Mouse (Mus musculus) limb, embryonic 10.5 days (tissue): ENCODE data around the gene Mindy4. TPM values are rescaled to one million over a fixed set of nuclear protein-coding genes. Genes with fewer than 3 reads are reported as not detected.

ENCODE experiments used
- DNase-seq: peaks from one replicate; pipeline ENCODE4 v3.0.0-alpha.2; 2017; ENCODE audit warnings: low spot score
- H3K27ac ChIP-seq: fragments of 300-500 bp; sonication (generic); 2 replicates; pipeline ENCODE4 v1.5.1; 2016; ENCODE audit warnings: mild to moderate bottlenecking
- H3K27me3 ChIP-seq: fragments of 300-500 bp; sonication (generic); 2 replicates; pipeline ENCODE4 v1.6.1; 2016; ENCODE audit warnings: low read depth, mild to moderate bottlenecking; ENCODE audit not compliant: poor library complexity, severe bottlenecking
- H3K36me3 ChIP-seq: fragments of 300-500 bp; sonication (generic); 2 replicates; pipeline ENCODE4 v1.6.1; 2016; ENCODE audit warnings: mild to moderate bottlenecking, moderate library complexity
- H3K4me1 ChIP-seq: fragments of 300-500 bp; sonication (generic); 2 replicates; pipeline ENCODE4 v1.6.1; 2016
- H3K4me3 ChIP-seq: fragments of 300-500 bp; sonication (generic); 2 replicates; pipeline ENCODE4 v1.5.1; 2016; ENCODE audit warnings: mild to moderate bottlenecking, moderate library complexity
- H3K9me3 ChIP-seq: fragments of 300-500 bp; sonication (generic); replicated peaks from 2 replicates; pipeline ENCODE4 v1.6.1; 2016; ENCODE audit warnings: mild to moderate bottlenecking
- WGBS: fragments of 180-500 bp; shearing (Covaris S2); methylation state at CpG from one replicate; pipeline ENCODE4 v1.1.7; 2016; 5-methylcytosine and 5-hydroxymethylcytosine counted together
- polyA plus RNA-seq: library from polyadenylated mRNA; unstranded; fragments of >200 nt; fragmentation: Nextera tagmentation; extraction: Ambion mirVana; gene quantifications from 2 replicates; pipeline ENCODE4 v1.2.1, GENCODE M21; 2016

Mindy4 gene
- 15.5 and 16.2 TPM in 2 replicates for polyA plus RNA-seq

DNA sequence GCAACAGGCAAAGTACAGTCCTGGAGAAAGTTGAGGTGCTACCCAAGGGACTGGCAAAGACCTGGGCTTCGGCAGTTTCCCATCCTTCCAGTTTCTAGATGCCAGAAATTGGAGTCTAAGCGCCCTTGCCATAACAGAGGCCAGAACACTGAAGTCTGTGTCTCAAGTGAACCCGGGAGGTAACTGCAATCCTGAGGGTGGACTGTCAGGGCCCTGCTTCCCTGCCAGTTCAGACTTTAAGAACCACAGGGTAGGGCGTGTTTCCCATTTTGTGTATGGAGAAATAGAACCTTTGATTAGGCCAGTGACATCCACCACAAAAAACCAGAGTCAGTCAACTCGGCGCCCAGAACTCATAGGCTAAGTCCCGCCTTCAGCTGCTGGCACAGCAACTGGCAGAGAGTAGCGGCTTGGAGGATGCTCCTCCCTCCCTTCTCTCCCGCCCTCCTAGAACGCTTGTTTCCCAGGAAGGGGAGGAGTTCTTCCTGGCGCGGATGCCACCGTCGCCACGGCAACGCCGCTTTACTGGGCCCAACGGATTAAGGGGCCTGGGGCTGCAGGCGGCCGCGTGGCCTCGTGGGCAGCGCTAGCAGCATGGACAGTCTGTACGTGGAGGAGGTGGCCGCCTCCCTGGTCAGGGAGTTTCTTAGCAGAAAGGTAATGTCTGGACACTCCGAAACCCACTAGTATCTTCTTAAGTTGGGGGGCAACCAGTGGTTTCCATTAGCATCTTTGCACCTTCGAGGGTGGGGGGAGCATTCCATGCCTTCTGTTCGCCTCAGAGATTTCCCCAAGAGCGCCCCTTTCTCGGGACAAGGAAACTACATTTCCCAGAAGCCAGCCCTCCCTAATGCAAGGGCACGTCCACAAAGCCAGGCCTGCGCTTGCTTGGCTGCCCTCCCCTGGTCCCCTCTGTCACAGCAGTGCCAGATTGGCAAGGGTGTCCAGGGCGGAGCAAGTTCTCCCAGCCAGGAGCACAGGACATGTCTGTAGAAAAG, at the start of gene Mindy4:
Gene Mindy4, plus strand, starts transcription at position 471 of the 998 bp plus-strand sequence.
- peaks cover 36% of the 10 kb centered on the region for H3K4me1 ChIP-seq
- WGBS, result 4% methylated on average over 32 of the region's 33 CpGs

DNA sequence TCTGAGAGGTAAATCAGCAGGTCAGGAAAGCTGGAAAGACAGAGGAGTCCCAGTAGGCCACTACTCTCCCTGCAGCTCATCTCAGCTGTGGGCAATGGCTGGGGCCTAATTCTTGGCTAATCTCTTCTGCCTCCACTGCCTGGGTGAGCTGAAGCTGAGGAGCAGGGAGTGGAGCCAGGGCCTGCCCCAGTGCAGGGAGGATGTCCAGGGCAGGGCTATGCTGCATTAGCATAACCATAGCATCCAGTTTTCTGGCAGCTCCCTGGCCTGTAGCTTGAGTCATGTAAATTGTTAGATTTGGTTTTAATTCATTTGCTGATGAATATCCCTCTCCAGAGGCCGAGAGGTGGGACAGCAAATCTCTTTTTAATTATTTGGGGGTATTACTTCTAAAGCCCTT, 43.9 kb upstream of the Mindy4 start:
- H3K4me1 ChIP-seq, result no peaks in the 10 kb centered on the region
- H3K9me3 ChIP-seq, result no peaks in the 10 kb centered on the region
- H3K27ac ChIP-seq, result no peak overlapping the region
- 63% methylated on average over 1 of the region's 1 CpGs for WGBS
- no peaks in the 10 kb centered on the region for H3K27me3 ChIP-seq
- no peak overlapping the region for H3K4me3 ChIP-seq
- no peak for DNase-seq
- no peaks in the 10 kb centered on the region for H3K36me3 ChIP-seq

More for the DNA sequence above, at the start of gene Mindy4:
- peak within 1 kb of the TSS; percentile 56 for H3K4me3 ChIP-seq
- no peaks in the 10 kb centered on the region for H3K27me3 ChIP-seq
- H3K9me3 ChIP-seq, result no peaks in the 10 kb centered on the region
- peak; percentile 89 for DNase-seq
- H3K27ac ChIP-seq, result peak within 1 kb of the TSS; percentile 88
- no peaks in the 10 kb centered on the region for H3K36me3 ChIP-seq

DNA sequence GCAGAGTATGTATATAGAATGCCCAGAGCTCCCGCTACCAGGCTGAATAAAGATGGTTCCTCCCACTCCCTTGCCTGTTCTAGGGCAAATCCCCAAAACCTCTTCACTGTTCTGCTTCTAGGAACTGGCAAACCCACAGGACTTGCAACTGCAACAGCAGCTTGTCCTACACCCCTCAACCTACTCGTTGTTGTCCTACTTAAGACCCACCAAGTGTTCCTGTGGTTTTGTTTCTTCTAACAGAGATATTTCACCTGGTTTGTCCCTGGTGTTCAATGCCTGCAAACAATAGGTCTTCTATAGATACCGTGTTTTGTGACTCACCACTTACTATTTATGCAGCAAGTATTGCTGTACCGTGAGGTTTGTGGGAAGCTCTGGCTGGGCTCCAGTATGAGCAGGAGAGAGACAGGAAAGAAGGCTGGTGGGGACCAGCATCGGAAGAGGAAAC, 41.8 kb upstream of the Mindy4 start:
- H3K9me3 ChIP-seq, result no peaks in the 10 kb centered on the region
- no peaks in the 10 kb centered on the region for H3K4me1 ChIP-seq
- no peak overlapping the region for H3K4me3 ChIP-seq
- H3K36me3 ChIP-seq, result no peaks in the 10 kb centered on the region
- H3K27ac ChIP-seq, result no peak overlapping the region
- 85% methylated on average over 5 of the region's 5 CpGs for WGBS
- no peaks in the 10 kb centered on the region for H3K27me3 ChIP-seq
- DNase-seq, result no peak

DNA sequence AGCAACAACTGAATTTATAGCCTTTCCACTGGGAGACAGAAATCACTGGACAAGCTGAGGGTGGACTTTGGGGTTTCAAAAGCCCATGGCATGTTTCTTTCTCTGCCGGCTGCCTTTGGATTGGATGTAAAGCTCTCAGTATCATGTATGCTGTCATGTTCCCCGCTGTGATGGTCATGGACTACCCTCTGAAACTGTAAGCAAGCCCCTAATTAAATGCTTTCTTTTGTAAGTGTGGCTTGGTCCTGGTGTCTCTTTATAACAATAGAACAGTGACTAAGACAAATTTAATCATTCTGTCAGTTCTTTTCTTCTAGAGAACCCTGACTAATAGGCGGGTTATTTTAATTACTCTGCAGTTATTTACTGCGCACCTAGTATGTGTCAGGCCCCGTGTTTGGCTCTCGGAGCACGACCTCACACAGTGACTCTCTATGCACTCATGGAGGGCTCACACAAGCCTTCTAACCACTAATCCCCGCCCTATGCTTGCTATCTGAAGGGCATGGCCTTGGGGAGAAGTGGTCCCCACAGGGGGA, 40.1 kb upstream of the Mindy4 start:
- Histone ChIP-seq H3K4me3 (no peak overlapping the region), H3K9me3 (no peaks in the 10 kb centered on the region), H3K4me1 (no peaks in the 10 kb centered on the region), H3K27ac (no peak overlapping the region), H3K36me3 (no peaks in the 10 kb centered on the region), H3K27me3 (no peaks in the 10 kb centered on the region)
- DNase-seq, result no peak
- 89% methylated on average over 8 of the region's 8 CpGs for WGBS

DNA sequence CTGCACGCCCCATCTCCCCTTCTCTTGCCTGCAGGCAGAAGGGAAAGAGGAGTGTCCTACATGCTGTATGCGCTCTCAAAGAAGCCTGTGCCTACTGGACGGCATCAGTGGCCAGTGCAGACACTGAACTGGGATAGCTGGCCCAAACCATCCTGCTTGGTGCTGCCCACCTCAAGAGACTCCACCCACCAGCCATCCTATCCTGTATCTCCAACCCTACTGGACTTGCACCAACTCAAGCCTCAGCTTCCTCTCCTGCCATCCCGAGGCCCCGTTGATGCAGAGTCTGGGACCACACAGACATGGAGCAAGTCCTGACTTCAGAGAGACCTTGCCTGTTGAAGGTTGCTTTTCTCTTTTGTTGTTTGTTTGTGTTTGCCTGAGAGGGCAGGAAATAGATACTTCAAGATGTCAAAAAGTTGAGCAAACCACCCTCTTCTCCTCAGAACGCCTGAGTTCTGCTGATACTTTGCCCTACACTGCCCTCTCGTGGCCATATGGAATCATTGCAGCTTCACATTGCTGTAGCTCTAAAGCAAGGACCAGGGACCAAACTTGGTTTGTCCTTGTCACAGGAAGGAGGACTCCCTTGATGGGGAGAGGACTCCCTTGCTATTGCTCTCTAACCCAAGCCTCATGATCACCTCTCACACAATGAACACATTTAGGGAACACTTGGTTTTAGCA, 36.3 kb upstream of the Mindy4 start:
- WGBS, result 56% methylated on average over 7 of the region's 7 CpGs
- Histone ChIP-seq H3K9me3 (no peaks in the 10 kb centered on the region), H3K36me3 (no peaks in the 10 kb centered on the region), H3K27me3 (no peaks in the 10 kb centered on the region), H3K4me1 (no peaks in the 10 kb centered on the region), H3K4me3 (no peak overlapping the region), H3K27ac (no peak overlapping the region)
- DNase-seq, result peak; percentile 77

DNA sequence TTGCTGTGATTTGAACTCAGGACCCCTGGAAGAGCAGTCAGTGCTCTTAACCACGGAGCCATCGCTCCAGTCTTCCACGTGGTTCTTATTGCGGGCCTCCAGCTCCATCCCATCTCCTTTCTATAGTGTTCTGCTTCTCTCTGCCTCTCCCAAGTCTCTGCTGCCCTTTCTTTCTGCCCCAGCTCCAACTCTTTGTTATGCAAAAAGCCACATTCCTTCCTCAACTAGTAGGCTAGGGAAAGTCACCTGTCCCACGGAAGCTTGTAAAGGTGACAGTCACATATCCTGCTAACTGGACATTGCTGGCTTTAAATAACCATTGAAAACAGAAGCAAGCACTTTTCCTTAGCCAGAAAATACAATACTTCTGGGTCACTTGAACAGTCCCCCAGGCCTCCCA, 33.4 kb upstream of the Mindy4 start:
- no peaks in the 10 kb centered on the region for H3K36me3 ChIP-seq
- H3K27me3 ChIP-seq, result no peaks in the 10 kb centered on the region
- no peaks in the 10 kb centered on the region for H3K9me3 ChIP-seq
- no peak overlapping the region for H3K27ac ChIP-seq
- peaks cover 25% of the 10 kb centered on the region for H3K4me1 ChIP-seq
- no peak for DNase-seq
- WGBS, result 58% methylated on average over 5 of the region's 5 CpGs
- no peak overlapping the region for H3K4me3 ChIP-seq

DNA sequence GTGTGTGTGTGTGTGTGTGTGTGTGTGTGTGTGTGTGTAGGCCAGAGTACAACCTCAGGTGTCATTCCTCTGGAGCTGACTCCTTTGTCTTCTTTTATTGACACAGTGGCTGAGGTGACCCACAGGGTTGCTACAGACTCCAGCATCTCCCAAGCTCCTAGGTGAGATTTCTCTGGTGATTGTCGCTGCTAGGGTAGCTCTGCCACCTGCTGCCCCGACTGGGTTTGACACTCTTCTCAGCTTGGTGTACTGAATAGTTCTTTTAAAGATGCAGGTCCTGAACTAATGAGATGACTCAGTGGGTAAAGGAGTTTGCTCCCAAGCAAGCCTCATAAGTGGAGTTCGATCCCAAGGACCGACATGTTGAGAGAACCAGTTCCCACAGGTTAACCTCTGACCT, 31.5 kb upstream of the Mindy4 start:
- 49% methylated on average over 4 of the region's 4 CpGs for WGBS
- no peak for DNase-seq
- no peaks in the 10 kb centered on the region for H3K27me3 ChIP-seq
- peaks cover 28% of the 10 kb centered on the region for H3K4me1 ChIP-seq
- H3K27ac ChIP-seq, result no peak overlapping the region
- no peaks in the 10 kb centered on the region for H3K36me3 ChIP-seq
- H3K9me3 ChIP-seq, result no peaks in the 10 kb centered on the region
- no peak overlapping the region for H3K4me3 ChIP-seq

DNA sequence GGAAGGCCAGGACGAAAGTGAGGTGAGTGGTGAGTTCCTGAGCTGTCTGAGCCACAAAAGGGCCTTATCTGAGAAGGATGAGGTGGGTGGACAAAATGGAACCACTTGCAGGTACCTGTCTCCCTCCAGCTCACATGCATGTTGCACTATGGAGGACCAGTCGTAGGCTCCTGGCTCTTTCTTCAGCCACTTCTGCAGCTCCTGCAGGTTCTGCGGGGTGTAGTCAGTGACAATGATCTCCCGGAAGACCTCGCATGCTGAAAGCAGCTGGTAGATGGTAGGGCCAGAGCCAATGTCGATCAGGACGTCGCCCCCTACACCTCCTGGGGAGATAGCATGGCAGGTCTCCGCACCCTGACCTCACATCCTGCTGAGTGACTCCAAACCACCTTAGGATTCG, 30.0 kb upstream of the Mindy4 start:
- Histone ChIP-seq H3K27ac (no peak overlapping the region), H3K4me3 (no peak overlapping the region), H3K9me3 (no peaks in the 10 kb centered on the region), H3K36me3 (no peaks in the 10 kb centered on the region), H3K4me1 (peaks cover 28% of the 10 kb centered on the region), H3K27me3 (no peaks in the 10 kb centered on the region)
- 72% methylated on average over 10 of the region's 10 CpGs for WGBS
- DNase-seq, result no peak

DNA sequence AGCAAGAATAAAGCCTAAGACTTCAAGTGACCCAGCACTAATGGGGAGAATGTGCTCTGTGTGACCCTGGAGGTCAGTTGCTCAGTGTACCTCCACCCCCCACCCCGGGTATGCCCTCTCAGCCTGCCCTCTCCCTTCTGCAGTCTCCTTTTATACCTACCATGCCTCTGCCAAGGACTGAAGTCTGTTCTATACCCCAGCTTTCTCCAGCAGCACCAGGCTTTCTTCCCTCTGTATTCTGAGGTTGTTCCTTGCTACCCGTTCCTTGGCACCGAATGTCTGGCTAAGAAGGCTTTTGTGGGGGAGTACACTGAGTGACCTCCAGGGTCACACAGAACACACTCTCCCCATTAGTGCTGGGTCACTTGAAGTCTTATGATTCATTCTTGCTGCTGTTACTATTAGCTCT, 29.2 kb upstream of the Mindy4 start:
- WGBS, result 44% methylated on average over 3 of the region's 3 CpGs
- Histone ChIP-seq H3K36me3 (no peaks in the 10 kb centered on the region), H3K27me3 (no peaks in the 10 kb centered on the region), H3K4me1 (peaks cover 28% of the 10 kb centered on the region), H3K4me3 (no peak overlapping the region), H3K9me3 (no peaks in the 10 kb centered on the region), H3K27ac (no peak overlapping the region)
- no peak for DNase-seq

DNA sequence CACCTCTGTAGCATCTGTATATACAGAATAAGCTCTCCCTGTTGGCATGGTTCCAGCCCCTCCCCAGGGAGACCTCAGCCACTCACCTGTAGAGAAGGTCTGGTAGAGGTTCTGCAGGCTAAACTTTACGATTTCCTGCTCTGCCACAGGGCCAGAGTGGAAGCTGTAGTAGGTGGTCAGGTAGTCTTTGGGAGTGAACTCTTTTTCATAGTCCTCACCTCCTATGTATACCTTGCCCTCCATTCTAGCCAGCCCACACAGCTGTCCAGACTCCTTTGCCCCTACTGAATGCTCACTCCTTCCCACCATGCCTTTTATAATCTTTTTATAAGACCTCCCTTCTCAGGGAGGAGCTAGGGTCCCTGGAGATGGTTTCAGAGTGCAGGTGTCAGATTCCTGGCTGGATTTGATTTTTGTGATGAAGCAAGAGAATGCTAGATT, 28.4 kb upstream of the Mindy4 start, which contains the start of gene Inmt:
Gene Inmt, minus strand, starts transcription at position 303 of the 441 bp plus-strand sequence.
- no peaks in the 10 kb centered on the region for H3K9me3 ChIP-seq
- no peak within 1 kb of the TSS for H3K4me3 ChIP-seq
- DNase-seq, result no peak
- no peaks in the 10 kb centered on the region for H3K36me3 ChIP-seq
- H3K27me3 ChIP-seq, result no peaks in the 10 kb centered on the region
- no peak within 1 kb of the TSS for H3K27ac ChIP-seq
- peaks cover 28% of the 10 kb centered on the region for H3K4me1 ChIP-seq
- WGBS, result 71% methylated on average over 1 of the region's 1 CpGs

DNA sequence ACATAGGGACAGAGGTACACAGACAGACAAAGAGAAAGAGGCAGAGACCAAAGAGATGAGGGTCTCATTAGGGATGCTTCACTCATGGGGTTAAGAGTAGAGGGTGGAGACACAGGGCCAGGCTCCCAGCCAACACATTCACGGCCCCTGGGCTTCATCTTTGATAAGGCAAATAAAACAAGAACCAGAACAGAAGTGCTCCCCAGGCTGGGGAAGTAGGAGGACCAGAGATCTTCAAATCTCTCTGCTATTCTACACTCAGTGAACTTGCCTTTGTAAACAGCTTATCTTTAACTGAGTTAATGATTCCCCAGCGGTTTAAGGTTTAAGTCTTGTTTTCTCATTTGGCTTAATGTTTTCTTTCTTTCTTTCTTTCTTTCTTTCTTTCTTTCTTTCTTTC, 27.7 kb upstream of the Mindy4 start:
- no peak overlapping the region for H3K27ac ChIP-seq
- peaks cover 28% of the 10 kb centered on the region for H3K4me1 ChIP-seq
- H3K36me3 ChIP-seq, result no peaks in the 10 kb centered on the region
- H3K9me3 ChIP-seq, result no peaks in the 10 kb centered on the region
- no peaks in the 10 kb centered on the region for H3K27me3 ChIP-seq
- no peak for DNase-seq
- WGBS, result 49% methylated on average over 2 of the region's 2 CpGs
- no peak overlapping the region for H3K4me3 ChIP-seq

DNA sequence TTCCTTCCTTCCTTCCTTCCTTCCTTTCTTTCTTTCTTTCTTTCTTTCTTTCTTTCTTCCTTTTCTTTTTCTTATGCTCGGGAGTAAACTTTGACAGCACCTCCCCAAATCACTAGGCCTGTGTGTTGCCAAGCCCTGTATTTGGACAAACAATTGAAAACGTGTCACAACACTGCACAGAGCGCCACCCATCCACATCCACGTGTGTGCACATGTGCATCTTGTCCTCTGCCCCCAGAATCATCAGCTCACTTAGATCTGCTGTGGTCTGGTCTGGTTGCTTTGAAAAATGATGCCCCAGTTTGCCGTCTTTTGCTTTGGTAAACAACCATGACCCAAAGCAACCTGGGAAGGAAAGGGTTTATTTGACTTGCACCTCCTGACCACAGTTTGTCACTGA, 27.3 kb upstream of the Mindy4 start:
- H3K4me1 ChIP-seq, result peaks cover 28% of the 10 kb centered on the region
- H3K9me3 ChIP-seq, result no peaks in the 10 kb centered on the region
- H3K36me3 ChIP-seq, result no peaks in the 10 kb centered on the region
- H3K4me3 ChIP-seq, result no peak overlapping the region
- WGBS, result 55% methylated on average over 5 of the region's 5 CpGs
- no peaks in the 10 kb centered on the region for H3K27me3 ChIP-seq
- DNase-seq, result no peak
- H3K27ac ChIP-seq, result no peak overlapping the region
